Mouse (Mus musculus) embryonic fibroblast, embryonic 13.5 days (primary cell): ENCODE measurements around the gene Gm28308.

ENCODE experiments used
- CTCF ChIP-seq: IDR thresholded peaks from 2 replicates; pipeline ENCODE4 v1.5.1; 2011; ENCODE audit warnings: mild to moderate bottlenecking, control low read depth, low read length, moderate library complexity, borderline replicate concordance; ENCODE audit not compliant: insufficient read depth
- POLR2A ChIP-seq: IDR thresholded peaks from 2 replicates; pipeline ENCODE4 v1.6.1; 2011; ENCODE audit warnings: low read depth, mild to moderate bottlenecking, control low read depth, low read length, moderate library complexity

- no peak for TF ChIP-seq CTCF
- TF ChIP-seq POLR2A: no peak
These were observed 34.0 kb downstream of the Gm28308 start for GRCm38 (mm10) chr6:52178918-52179665.
